Mouse (Mus musculus) CD4-positive, CD25-positive, alpha-beta regulatory T cell, adult 9 weeks (primary cell): Measurements from ENCODE around the gene Cldn22. TPM values are rescaled to one million over a fixed set of nuclear protein-coding genes. Genes with fewer than 3 reads are reported as not detected.

Source experiments
- polyA plus RNA-seq: library from polyadenylated mRNA; unstranded; fragments of 100-300 nt; shearing (Covaris generic); gene quantifications from one replicate; pipeline ENCODE4 v1.2.1, GENCODE M21; 2017

The Cldn22 gene
- not detected for polyA plus RNA-seq

DNA sequence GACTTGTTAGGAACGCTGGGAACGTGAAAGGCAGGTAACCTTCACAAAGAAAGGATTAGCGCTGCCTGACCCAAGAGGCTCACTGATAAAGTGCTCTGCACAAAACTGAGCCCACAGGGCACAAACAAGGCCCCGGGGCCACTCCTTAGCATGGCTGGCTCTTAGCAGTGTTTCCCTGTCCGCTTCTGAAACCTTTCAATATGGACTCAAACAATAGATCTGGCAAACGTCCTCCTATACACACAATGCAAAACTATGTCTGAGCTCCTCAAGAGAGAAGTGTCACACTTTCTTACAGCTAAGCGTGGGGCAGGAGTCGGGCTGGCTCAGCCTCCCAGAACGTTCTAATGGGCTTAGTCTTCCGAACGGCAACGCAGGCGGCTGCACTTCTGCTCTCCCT lies at the start of gene Cldn22:
Gene Cldn22 (plus strand): TSS at position 301 of the 400 bp plus-strand sequence.

DNA sequence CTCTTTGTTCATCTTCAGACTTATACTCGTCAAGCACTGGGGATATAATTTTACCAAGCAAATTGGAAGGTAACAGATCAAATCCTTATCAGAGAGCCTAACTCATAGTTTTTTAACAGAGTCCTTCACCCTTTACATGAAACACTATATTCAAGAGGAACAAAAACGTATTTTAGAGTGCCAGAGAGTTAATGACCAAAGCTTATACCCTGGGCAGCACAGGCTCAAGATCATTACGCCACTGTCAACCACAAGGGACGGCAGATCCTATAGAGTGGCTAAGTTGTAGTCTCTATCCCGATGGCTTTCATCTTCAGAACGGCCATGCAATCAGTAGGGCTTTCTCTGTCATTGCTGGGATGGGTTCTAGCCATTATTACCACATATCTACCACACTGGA lies 2.4 kb upstream of the Cldn22 start, which contains the start of gene Cldn24:
Gene Cldn24 (plus strand): TSS at position 301 of the 400 bp plus-strand sequence.

Other genes starting within 250 kb of the Cldn22 start
- gene Ing2, start 148.9 kb upstream of the Cldn22 start, polyA plus RNA-seq: 2.8 TPM
- 25.0 TPM for gene Cdkn2aip, start 110.5 kb upstream of the Cldn22 start, polyA plus RNA-seq
- gene Cldn24, start 2.3 kb upstream of the Cldn22 start, polyA plus RNA-seq: not detected
- 0.15 TPM for gene Wwc2, start 166.4 kb downstream of the Cldn22 start, polyA plus RNA-seq